Mouse (Mus musculus) kidney, postnatal 10 days (tissue): ENCODE data around the gene Caskin2.
"Not testable (repeated sequence)": the region's sequence is repeated elsewhere in the genome, so short reads cannot be mapped to it uniquely, and the experiment has no call there.

ENCODE experiments used
- DNase-seq: peaks from one replicate; pipeline ENCODE4 v3.0.0; 2021; ENCODE audit warnings: mixed read lengths

Gene Caskin2

GRCm38 (mm10) chr11:115803072-115803709 is 10.2 kb downstream of the Caskin2 start:
- DNase-seq: peak; percentile 57

DNA sequence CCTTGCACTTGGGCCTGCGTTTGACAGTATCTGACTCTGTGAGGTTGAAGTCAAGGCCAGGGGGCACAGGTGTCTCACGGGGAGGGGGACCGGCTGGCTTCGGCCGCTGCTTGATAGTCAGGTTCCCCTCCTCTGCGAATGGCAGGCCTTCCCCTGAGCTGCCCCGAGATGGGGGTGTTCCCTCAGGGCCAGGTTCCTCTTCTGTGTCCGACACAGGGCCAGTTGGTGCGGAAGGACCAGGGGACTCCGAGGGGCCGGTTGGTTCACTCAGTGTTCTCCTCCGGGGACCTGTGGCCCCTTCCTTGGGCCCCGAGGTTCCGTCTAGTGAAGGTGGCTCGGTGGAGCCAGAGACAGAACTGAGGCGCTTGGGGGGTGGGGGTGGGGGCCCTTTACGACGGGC is 12.5 kb downstream of the Caskin2 start:
- no peak for DNase-seq

DNA sequence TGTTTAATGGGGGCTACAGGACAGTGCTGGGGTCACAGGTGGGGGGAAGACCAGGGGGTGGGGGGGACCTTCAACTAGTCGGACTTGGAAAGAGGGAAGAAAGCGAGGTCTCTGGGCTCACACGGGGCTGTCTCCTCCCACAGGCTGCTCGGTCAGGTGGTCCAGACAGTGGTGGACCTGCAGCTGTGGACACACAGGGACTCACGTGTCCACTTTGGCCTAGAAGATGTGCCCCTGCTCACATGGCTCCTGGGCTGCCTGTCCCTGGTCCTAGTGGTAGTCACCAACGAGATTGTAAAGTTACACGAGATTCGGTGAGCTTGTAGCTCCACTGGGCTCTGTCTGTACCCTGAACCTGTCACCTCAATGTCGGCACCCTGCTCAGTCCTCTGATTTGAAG is 15.8 kb downstream of the Caskin2 start:
- DNase-seq: no peak

- DNase-seq: peak; percentile 61
Measured at GRCm38 (mm10) chr11:115796898-115797297, 16.5 kb downstream of the Caskin2 start.

GRCm38 (mm10) chr11:115792353-115792752 is 21.1 kb downstream of the Caskin2 start:
- no peak for DNase-seq

DNA sequence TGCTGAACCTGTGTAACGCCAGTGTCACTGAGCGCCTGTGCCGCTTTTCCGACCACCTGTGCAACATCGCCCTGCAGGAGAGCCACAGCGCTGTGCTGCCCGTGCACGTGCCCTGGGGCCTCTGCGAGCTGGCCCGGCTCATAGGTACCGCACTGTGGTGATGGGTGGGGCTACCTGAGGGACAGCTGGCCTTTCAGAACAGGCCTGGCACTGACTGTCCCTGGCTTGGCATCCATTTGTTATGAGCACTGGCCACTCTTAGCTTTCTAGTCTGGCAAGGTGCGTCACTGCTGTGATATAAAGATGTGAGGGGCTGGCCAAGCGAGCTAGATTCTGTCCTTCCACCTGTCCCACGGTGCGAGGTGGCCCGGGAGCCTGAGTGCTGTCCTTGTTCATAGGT is 21.5 kb downstream of the Caskin2 start:
- DNase-seq: no peak

DNA sequence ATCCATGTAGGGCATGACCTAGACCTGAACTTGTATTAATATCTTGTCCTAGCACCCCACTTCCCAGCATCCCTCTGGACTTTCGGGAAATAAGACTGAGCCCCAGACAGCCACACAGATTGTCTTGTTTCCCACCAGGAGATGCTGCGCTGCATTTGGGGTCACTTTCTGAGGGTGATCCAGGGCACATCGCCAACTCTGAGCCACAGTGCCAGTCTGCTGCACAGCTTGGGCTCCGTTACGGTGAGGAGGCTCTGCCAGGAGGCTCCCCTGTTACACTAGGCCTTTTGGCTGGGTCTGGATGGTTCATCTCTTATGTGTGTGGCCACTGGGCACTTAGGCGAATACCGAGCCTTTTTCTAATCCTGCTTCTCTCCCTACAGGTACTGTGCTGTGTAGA is 23.7 kb downstream of the Caskin2 start:
- no peak for DNase-seq

DNA sequence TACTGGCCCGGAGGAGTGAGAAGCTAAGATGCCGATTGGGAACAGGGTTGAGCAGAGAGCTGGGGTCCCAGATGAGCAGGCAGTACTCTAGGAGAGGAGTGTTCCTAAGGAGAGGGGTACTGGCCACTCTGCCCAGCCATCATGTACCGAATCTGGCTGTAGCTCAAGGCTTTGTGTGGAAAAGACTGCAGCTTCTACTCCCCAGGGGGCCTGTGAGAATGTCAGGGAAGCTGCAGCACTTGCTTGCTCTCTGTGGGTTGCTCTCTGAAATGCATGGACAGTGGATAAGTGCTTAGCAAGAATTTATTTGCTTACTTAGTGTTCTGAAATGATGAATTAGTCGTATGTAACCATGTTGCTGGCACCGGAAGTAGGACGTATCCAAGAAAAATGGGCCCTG is 27.0 kb downstream of the Caskin2 start:
- no peak for DNase-seq

- DNase-seq: peak; percentile 70
Measured at GRCm38 (mm10) chr11:115780141-115781070, 33.0 kb downstream of the Caskin2 start.

GRCm38 (mm10) chr11:115779038-115779571 is 34.3 kb downstream of the Caskin2 start:
- DNase-seq: peak; percentile 94

DNA sequence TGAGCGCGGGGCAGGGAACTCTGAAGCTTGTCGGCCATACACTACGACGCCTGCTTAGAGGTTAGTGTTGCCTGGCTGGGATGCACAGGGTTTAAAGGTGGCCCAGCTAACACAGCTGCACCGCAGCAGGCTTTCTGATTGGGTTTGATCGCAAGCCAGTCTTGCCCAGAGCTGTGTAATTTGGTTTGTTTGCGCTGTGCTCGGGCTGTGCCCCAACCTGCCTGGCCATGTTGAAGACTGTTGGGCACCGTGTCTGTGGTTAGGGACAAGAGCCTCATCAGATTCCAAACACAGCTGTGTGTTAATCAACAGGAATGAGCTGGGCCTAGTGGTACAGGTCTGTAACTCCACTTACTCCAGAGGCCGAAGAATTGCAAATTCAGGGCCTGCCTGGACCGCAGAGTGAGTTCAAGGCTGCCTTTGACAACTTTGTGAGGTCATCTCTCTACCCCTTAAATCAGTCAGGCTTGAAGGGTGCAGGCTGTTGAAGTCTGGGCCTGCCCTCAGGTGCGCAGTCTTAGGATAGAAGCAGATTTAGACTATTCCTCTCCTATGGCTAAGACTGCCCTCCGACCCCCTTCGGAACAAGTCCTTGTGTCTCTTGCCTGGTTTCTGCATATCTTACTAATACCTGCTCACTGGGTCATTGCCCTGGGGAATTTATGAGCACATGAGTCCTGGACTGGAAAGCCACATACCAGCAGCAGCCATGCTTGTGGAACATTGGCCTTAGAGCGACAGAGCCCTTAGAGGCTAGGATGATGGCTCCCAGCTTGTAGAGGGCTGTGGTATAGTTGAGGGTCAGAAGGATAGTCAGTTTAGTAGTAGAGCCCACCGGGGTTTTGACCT is 35.7 kb downstream of the Caskin2 start:
- DNase-seq: peak; percentile 32

GRCm38 (mm10) chr11:115776954-115777353 is 36.5 kb downstream of the Caskin2 start:
- peak; percentile 14 for DNase-seq

DNA sequence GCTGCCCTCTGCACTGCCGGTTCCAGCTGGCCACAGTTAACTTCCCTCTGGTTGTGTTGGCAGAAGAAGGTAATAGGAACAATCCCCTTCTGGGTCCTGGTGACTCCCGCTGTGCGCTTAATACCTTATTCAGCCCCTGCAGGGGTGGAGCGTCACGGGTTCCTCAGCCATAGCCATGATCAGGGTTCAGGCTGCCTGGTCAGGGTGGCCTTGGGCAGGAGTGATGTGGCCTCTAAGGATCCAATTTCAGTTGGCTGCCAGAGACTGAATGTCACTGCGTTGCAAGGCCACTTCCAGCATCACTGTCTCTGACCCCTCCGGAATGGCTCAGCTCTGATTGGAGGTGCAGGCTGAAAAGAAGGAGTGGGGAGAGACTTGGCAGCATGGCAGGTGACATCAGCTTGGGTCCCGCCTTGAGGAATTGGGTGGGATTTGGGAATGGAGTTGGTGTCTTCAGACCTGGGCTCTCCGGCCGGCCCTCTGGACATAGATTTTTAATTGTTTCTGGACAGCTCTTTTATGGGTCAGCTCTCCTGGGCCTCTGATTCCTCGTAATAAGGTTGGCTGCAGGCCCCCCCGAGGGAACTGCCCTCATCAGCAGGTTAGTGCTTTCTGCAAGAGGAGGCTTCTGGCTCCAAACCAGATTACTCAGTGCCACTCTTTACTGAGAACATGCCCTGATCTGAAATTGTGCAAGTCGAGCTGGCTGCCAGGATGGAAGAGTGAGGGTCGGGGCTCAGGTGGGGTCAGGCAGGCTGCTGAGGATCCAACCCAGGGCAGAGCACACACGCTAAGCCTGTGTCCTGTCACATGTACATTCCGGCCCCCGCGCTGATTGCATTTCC is 37.4 kb downstream of the Caskin2 start:
- peak; percentile 64 for DNase-seq

DNA sequence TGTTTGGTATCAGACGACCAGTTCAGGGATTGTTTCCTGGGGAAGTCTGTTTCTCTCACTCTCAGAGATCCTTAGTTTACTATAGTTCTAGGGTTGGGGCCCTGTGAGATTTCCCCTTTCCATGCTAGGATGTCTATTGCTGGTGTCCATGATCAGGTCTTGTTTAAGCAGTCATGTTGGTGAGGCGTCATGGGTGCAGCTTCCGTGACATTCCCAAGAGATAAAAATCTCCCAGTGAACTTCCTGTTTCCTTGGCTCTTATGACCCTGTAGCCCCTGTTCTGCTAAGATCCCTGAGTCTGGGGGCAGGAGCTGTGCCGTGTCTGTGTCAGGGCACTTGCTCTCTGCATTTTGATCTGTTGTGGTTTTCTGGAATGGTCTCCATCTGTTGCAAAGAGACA is 38.8 kb downstream of the Caskin2 start:
- DNase-seq: no peak

GRCm38 (mm10) chr11:115768896-115769295 is 44.5 kb downstream of the Caskin2 start:
- no peak for DNase-seq

DNA sequence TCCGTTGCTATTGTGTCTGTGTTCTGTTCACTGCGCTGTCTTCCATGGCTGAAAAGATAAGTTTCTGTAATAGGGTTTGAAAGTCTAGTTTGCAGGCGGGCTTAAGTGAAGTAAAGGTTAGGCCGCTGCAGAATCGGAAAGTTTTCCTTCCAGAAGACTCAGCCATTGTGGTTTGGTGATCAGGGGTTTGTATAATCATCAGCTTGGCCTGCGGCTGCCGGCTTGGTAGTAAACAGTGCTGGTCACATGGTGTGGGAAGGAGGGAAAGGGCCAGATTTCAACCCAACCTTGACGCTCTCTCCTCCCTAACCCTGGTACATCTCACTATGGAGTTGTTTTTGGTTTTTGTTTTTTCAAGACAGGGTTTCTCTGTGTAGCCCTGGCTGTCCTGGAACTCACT is 46.5 kb downstream of the Caskin2 start:
- DNase-seq: peak; percentile 67

DNA sequence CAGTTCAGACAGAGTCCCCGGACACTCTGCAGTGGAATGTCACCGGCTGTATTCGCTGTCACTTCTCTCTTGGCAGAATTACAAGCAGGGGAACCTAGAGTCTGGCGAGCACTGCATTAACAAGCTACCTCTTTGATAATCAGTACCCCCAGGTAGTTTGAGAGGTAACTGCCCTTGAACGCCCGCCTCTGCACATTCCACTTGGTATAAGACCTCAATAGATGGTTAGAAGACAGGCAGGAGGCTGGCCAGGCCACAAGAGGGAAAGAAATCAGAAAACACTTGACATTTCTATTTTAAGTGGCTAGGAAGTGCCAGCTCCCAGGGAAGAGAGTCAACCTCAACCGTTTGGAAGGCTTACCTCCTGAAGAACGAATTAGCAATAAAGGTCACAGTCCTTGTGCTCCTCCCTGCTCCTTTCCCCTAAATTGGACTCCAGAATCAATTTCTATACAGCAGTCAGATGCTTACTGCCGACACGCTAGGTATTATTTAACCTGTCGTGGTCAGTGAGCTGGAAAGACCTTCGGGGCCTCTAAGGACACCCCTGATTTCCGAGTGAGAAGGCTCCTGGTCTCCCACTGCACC is 47.0 kb downstream of the Caskin2 start:
- DNase-seq: peak; percentile 49

DNA sequence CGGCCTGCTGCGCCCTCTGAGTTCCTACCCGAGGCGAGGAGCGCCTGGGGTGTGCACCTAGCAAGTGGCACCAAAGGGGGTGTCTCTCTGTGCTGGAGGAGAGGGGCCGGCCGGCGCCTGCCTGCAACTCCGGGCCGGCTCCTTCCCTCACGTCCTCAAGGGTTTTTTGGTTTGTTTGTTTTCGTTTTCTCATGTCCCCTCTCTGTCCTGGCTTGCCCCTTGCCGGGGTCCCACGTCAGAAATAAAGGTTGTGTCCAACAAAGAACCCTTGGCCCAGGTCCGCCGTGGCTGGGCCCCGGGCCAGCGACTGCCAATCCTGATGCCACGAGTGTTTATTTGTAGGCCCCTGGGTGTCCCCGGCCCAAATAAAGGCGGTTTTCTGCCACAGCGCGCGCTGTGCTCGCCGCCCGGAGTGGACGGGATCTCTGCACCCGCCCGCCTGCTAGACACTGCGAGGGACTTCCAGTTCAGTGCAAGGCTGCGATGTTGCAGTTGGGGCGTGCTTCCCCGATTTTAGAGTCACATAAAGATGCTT is 47.8 kb downstream of the Caskin2 start:
- peak; percentile 76 for DNase-seq

DNA sequence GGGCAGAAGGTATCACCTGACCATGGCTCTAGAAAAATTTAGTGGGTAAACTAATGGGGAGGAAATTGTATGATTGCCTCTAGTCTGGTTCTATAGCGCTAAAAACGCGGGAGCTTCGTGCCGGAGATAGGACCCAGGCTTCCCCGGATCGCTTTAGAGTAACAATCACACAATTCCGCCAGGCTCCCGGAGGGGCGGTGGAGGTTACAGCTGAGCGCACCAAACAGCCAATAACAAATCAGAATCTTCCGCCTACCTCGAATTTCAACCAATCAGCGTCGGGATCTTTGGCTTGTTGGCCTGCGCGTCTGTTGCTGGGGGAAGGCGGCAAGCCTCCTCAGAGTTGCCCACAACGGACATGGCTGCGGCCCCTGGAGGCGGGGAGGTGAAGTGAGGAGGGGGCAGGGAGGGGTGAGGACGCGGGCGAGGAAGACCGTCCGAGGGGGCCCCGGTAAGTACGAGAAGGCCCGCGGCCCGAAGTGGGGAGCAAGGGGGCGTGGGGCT is 48.3 kb downstream of the Caskin2 start, which contains the start of gene Tmem94:
Gene Tmem94 (plus strand): TSS at position 331 of the 504 bp plus-strand sequence.
- DNase-seq: peak; percentile 96

DNA sequence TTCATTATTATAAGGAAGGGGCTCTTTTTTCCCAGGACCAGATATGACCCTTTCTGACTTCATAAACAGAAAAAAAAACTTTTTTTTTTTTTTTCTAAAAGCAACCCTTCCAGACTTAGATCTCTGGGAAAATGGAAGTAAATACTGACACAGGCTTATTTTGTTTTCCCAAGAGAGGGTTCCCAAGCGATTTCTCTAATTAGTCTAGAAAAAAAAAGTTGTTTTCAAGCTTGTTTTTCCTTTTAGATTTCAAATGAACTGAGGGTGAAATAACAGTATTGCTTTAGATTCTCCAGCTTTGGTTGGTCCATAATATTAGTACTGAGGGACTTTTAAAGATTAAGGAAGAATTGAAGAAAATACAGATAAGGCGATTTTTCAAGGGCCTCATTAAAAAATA is 48.7 kb downstream of the Caskin2 start:
- no peak for DNase-seq

DNA sequence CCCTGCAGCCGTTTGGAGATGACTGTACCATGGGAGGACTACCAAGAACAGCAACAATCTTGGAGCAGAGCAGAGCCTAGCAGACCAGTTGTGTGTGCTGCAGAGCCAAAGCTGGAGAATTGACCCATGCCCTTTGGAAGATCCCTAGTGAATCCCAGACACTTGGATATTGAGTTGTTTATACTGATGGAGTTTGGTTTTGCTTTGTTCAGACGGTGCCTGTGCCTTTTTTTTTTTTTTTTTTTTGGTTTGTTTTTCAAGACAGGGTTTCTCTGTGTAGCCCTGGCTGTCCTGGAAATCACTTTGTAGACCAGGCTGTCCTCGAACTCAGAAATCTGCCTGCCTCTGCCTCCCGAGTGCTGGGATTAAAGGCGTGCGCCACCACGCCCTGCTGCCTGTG is 51.3 kb downstream of the Caskin2 start:
- not testable (repeated sequence) for DNase-seq
